Mouse (Mus musculus): ENCODE data around the gene Klhl23. TPM values are rescaled to one million over a fixed set of nuclear protein-coding genes. Genes with fewer than 3 reads are reported as not detected.
A peak's percentile ranks its signal among the peaks of the same experiment; 100 is the strongest.
"Not testable (repeated sequence)": the region's sequence is repeated elsewhere in the genome, so short reads cannot be mapped to it uniquely, and the experiment has no call there.

The Klhl23 gene
- total RNA-seq (2021): 10 to 100 TPM; 16.4 to 18.4 TPM
- long read RNA-seq, experiment 1, full-length matches to known transcripts: 2 of 13 reads
- long read RNA-seq, experiment 1, partial matches to known transcripts: 2 of 13 reads
- long read RNA-seq, experiment 1, other reads (novel, unspliced or antisense): 9 of 13 reads
- long read RNA-seq, experiment 2, full-length matches to known transcripts: 3 of 15 reads
- long read RNA-seq, experiment 2, partial matches to known transcripts: 2 of 15 reads
- long read RNA-seq, experiment 2, other reads (novel, unspliced or antisense): 10 of 15 reads

DNA sequence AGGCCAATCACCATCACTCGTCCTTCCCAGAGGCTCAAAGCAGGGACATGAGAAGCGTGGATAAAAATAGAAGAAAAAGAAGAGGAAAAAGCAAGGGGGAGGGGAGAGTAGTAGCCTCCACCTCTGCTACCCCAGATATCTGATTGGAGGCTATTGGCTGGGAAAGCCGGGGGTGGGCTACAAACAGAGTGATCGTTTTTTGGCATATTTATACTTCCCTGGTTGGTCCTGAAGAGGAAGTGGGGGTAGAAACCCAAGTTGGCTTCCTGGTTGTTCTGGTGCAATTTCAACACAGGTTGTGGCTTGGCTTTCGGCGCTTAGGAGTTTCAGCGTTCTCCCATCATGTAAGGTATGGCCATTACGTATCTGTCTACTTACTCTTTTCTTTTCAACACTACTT lies at the start of gene Klhl23:
Gene Klhl23 (plus strand): TSS at position 234 of the 400 bp plus-strand sequence.
- intact Hi-C loops (cut with DNase I; ENCODE audit: low total_unique reads): no loop called here
- DNase-seq: no peak

DNA sequence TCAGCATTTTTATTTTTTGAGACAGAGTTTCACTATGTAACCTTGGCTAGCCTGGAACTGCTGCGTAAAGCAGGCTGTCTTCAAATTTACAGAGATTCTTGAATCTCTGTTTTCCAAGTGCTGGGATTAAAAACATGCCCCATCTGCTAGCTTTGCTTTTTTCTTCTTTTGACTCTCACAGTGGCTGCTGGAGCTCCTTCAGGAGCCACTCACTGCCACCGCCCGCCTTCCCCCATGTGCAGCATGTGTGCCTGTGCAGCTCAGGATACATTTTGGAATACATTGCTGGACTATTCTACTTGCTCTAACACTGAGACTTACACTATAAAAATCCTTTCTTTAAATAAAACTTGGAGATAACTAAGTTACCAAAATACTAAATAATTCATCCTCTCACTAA lies 48.4 kb upstream of the Klhl23 start:
- intact Hi-C loops (cut with DNase I; ENCODE audit: low total_unique reads): no loop called here
- DNase-seq: no peak

DNA sequence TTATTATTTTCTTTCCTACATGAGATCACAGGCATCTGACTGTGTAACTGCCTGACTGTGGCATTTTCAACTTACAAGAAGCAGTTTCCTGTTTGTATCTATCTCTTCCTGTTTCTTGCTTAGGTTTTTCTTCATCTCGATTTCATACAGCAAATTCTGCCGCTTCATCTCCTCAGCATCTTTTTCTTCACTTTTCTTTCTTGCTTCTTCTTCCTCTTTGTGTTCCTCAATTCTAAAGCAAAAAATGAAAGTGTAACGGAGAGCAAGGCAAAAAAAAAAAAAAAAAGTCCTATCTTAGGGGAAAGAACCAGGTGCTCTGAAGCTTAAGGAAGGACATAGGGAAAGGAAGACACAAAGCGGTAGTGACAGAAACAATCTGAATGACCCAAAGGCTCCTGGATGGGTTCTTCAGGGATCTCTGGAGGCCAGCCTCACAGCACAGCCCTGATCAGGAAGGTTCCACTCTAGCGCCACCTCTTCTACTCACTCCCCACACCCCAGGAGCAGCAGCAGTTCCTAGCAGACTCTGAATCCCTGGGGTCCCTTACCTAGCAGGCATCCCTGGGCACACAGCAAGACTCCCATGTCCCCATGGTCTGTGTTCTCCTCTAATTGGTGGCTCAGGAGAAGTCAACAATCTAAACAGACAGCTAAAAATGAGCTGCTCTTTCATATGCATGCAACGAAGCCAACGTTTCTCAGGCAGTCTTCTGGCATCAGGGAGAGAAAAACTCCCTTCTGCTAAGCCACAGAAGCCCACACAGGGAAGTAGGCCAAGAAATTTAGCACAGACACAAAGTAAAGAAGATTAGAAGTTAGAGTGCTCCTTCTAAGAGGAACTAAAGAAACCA lies 43.5 kb upstream of the Klhl23 start:
- DNase-seq: no peak
- intact Hi-C loops (cut with DNase I; ENCODE audit: low total_unique reads): no loop called here

DNA sequence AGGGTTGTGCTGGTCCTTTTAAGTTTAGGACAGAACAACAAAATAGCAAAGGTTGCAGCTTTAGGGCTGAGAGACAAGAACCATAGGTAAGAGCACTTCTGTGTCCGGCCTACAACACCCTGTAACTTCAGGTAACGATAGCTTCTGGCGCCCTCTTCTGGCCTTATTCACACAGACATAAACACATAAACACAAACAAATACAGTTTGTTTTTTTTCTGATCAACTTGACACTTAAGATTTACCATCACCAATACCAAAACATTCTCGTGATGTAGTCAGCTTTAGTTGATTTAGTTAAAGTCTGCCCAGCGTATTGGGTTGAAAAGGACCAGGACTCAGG lies 42.9 kb upstream of the Klhl23 start:
- no peak for DNase-seq
- intact Hi-C loops (cut with DNase I; ENCODE audit: low total_unique reads): no loop called here

DNA sequence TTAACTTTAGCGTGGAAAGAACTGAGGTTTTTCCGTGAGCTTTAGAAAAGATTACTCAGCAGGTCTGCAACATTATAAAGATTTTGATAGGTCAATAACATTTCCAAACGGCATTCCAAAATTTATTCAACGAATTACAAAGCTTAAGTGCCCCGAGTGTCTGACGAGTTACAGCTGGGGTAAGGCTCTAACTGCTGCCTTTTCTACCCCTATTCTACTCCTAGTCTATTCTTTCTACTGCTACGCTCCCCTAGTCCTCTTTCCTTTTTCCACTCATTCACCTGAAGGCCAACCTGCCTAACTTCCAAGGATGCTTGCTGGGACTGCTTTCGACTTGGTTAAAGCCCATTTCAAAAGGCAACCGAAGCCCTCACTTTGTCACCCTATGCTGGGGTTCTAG lies 32.8 kb upstream of the Klhl23 start:
- no peak for DNase-seq
- intact Hi-C loops (cut with DNase I; ENCODE audit: low total_unique reads): loop anchor here (10.0 kb wide), 1 partner anchor 154 kb away; no protein-coding TSS in a partner anchor

DNA sequence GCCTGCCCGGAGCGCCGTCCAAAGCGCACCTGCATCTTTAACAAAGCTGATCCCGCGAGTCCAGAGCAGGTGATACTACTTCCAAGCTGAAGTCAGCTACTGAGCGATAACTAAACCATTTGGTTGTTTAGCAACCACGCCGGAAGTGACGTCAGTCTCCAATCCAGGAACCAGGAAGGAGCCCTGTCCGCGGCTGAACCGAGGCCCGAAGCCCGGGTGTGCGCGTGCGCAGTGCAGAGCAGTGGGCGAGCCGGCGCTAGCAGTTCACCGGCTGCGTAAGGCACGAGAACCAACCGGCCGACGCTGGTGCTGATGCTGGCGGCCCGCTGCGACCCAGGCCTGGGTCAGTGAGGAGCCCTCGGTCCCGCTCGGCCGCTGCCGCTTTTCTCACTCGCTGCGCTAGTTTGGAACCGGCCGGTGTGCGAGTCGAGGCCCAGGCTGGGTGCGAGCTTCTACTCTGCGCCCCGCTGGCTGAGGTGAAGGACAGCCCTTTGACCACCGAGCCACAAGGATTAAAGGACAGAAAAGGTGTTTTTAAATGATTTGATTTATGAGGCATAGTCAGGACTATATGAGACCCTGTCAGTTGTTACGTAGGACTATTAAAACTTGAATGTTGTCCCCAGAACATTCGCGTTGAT lies 32.2 kb upstream of the Klhl23 start, which contains the start of the genes Ccdc173 and Phospho2:
Gene Ccdc173 (minus strand): TSS at position 147 of the 641 bp plus-strand sequence.
Gene Phospho2 (plus strand): TSS at position 195 of the 641 bp plus-strand sequence.
- peak; percentile 99 for DNase-seq
- intact Hi-C loops (cut with DNase I; ENCODE audit: low total_unique reads): loop anchor here (10.0 kb wide), 1 partner anchor 155 kb away; no protein-coding TSS in a partner anchor

DNA sequence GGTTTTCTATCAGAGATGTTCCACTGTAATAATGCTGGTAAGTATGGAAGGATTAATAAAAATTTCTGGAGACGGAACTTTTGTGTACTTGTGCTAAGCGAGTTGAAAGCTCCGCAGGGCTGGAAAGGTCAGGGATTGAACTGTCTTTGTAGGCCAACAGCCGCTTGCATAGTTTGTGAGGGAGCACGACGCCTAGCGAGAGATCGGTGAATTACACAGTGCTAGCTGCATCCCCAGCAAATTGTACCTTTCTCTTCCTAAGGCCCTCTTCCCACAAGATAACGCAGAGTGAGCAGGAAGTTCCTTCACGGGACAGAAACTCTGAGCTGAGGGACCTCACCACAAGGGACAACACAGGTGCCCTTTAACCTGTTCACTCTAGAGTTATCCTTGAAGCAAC lies 31.5 kb upstream of the Klhl23 start:
- DNase-seq: peak; percentile 79
- intact Hi-C loops (cut with DNase I; ENCODE audit: low total_unique reads): no loop called here

DNA sequence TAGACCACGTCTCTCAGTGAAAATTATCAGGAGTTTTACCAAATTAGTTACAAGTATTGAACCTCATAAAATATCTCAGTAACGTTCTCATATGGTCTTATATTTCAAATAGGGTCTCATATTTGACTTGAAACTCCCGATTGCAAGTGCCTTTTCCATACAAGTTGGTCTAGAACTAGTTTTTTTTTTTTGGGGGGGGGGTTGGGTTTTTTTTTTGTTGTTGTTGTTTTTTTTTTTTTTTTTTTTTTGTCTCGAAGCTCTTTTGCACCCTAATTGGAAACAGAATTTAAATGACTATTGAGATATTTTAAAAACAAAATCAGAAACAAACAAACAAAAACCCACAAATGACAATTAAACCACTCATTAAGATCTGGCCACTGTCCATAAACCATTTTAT lies 31.0 kb upstream of the Klhl23 start:
- intact Hi-C loops (cut with DNase I; ENCODE audit: low total_unique reads): no loop called here

DNA sequence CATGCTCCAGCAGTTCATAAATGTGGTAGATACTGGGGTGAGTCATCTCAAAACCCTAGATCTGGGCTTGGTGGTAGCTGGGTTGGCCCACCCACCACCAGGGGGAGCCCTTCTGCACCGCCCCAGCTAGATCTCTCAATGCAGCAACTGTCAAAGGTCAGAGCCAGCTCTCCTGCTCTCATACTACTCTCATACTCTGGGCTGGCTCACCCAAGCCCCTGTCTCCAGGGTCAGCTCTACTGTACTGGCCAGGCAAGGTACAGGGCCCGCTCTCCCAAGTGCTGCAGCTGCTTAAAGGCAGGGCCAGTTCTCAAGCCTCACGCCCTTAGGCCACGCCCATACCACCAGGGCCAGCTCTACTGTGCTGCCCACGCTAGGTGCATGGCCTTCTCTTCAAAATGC lies 18.8 kb upstream of the Klhl23 start:
- intact Hi-C loops (cut with DNase I; ENCODE audit: low total_unique reads): no loop called here
- DNase-seq: peak; percentile 71

More for the DNA sequence above, 31.0 kb upstream of the Klhl23 start:
- no peak for DNase-seq

DNA sequence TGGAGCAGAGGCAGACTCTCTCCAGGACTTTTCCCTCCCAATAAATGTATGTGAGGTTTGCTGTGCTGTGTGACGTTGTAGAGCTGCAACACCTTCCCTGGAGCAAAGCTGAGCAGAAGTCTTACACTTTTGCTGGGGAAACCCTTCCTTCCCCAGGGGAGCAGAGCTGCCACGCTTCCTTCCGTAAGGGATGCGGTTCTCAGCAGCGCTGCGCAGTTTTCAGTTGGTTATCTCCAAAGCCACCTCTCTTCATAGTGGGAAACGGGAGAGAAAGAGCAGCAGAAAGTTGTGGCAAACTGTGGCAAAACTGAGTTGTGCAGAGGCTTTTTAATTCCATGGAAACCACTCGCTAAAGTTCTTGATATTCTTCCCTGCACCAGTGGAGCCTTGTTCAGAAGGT lies 18.0 kb upstream of the Klhl23 start:
- intact Hi-C loops (cut with DNase I; ENCODE audit: low total_unique reads): no loop called here
- DNase-seq: no peak

DNA sequence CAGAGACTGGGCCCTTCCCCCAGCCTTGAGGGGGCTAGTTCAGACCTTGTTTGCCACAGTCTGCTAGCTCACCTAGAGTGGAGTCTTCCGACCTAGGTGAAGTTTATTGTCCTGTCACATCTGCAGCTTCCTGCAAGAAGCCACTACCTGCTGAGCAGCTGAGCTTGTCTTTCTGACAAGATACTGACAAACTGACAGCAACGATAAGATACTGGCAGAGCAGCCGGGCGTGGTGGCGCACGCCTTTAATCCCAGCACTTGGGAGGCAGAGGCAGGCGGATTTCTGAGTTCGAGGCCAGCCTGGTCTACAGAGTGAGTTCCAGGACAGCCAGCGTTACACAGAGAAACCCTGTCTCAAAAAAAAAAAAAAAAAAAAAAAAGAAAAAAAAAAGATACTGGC lies 17.1 kb upstream of the Klhl23 start:
- intact Hi-C loops (cut with DNase I; ENCODE audit: low total_unique reads); DNase-seq: not testable (repeated sequence)

DNA sequence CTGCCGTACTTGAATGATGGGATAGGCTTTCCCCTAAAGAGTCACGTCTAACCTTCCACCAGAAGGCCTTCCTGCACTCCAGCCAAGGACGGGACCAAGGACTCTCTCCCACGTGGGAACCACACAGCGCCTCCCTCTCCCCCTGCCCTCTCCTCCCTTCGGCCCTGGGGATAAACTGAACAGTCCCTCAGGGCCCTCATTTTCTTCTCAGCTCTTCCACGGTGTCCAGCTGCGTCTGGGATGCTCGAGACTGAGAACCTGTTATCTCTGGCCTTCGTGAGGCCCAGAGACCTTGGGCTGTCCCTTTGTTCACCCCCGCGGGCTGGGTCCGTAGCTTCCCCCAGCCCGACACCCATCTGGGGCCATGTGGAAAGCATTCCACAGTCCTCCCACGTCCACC lies 11.6 kb upstream of the Klhl23 start:
- no peak for DNase-seq
- intact Hi-C loops (cut with DNase I; ENCODE audit: low total_unique reads): no loop called here

DNA sequence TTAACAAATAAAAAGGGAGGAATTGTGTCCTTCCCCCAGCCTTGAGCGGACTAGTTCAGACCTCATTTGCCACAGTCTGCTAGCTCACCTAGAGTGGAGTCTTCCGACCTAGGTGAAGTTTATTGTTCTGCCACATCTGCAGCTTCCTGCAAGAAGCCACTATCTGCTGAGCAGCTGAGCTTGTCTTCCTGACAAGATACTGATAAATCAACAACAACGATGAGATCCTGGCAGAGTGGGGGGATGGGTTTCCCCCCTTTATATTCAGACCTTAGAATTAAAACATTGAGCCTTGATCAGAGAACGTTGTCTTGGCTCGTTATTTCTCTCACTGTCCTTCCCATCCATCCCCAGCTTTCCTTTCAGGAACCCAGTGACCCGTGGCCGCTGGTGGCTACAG lies 10.4 kb upstream of the Klhl23 start:
- DNase-seq; intact Hi-C loops (cut with DNase I; ENCODE audit: low total_unique reads): not testable (repeated sequence)

DNA sequence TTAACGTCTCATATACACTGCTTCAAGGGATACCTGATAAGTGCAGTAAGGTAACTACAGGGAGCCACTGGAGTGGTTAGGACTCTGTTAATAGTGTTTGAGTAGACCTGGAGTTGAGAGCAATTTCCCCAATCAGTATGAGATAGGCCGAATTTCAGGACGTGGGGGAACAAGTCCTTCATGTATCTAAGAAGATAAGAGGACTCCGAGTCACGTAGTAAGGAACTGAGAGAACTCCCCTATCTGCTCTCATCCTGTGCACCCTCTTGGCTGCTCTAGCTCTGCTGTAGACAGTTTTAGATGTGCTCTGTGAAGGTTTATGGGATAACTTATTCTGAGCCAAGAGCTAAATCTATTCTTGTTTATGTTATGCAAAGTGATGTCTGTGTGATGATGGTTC lies 5.2 kb upstream of the Klhl23 start:
- intact Hi-C loops (cut with DNase I; ENCODE audit: low total_unique reads): no loop called here
- no peak for DNase-seq

DNA sequence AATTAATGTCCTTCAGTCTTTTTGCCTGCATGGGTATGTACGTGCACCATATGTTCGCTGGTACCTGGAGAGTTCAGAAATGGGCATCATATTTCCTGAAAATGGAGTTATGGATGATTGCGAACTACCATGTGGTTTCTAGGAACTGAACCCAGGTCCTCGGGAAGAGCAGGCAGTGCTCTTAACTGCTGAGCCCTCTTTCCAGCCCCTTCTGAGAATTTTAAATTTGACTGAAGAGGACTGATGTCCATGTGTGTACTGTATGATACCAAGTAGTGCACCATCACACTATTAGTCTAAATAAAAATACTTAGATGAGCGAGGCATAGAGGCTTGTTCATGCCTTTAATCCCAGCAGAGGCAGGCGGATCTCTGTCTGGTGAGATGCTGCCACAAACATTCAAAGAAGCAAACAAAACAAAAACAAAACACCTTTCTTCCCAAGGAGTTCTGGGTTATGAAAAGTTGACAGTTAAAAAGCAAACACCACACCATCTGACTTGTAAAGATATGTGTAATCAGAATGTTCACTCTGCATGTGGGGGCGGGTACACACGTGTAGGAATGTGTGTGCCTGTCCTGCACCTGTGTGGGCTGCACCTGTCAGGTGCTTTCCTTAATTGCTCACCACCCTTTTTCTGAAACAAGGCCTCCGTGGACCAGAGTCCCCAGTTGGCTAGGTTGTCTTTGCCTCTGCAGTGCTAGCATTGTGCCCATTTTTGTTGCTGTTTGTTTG lies 3.2 kb upstream of the Klhl23 start:
- no peak for DNase-seq
- intact Hi-C loops (cut with DNase I; ENCODE audit: low total_unique reads): no loop called here

DNA sequence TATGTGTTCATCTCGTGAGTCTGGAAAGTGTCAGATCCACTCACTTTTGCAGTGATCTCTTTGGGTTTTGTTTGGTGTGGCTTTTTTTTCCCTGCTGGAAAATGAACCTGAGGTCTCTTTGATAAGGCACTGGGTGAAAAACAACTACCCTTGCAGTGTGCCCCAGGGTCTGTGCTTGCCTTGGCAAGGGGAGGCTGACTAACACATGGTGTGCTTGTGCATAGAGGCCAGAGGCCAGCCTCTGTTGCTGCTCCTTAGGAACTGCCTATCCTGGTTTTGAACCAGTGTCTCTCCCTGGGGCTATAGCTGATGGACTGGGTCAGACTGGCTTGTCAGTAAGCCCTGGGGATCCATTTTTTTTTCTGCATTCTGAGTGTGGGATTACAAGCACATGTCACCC lies 1.5 kb upstream of the Klhl23 start:
- intact Hi-C loops (cut with DNase I; ENCODE audit: low total_unique reads): no loop called here
- DNase-seq: no peak

DNA sequence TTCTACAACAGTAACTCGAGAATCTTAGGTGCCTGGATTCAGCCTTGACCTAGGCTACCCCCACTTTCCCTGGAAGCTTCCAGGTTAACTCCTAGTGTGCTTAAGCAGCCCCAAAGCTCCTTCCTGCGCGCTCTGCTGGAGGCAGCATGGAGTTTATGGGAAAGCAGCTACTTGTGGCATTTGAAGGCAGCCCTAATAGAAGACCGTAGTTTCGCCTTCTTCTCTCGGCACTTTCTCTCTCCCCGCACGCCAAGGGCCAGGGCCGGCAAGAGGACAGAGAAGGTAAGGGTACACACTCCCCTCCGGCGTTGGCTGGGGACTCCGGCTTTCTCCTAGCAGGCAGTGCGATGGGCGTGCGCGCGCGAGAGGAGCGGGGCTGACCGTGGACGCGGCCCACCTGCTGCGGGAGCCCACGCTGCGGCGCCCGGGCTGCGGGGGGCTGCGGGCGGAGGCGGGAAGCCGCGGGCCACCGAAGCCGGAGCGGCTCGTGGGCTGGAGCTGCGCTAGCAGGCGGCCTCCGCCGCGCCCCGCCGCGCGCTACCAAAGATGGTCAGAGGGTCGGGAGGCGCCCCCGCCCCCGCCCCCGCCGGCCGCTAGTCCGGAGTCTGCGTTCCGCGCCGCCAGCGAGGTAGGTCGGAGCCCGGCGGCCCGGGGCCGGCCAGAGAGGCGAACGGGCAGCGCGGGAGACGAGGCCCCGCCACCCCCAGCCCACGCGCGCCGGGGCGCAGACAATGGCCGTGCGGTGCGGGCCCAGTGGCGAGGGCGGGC lies 801 bp downstream of the Klhl23 start:
- DNase-seq: peak; percentile 37
- intact Hi-C loops (cut with DNase I; ENCODE audit: low total_unique reads): no loop called here

DNA sequence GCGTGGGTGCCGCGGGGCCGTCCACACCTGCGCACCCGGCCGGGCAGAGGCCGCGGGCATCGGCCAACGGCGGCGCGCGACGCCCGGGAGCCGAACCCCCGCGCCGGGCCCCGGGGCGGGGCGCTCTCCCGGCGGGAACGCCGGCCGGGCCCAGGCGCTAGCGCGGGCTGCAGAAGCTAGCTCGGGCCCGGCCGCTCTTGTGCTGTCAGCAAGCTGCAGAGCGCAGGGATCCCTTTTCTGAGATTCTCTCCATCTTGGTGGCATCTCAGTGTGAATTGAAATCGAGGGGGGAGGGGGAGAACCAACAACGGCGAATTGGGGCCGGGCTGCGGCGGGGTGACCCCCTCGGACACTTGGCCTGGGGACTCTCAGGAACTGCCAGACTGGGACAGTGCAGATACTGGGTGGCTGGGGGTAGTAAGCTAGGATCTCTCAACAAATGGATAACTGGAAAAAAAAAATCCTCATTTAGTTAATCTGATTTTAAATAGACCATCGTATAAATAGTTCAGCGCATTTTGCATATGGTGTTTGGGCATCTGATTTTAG lies 1.5 kb downstream of the Klhl23 start:
- DNase-seq: peak; percentile 38
- intact Hi-C loops (cut with DNase I; ENCODE audit: low total_unique reads): no loop called here

DNA sequence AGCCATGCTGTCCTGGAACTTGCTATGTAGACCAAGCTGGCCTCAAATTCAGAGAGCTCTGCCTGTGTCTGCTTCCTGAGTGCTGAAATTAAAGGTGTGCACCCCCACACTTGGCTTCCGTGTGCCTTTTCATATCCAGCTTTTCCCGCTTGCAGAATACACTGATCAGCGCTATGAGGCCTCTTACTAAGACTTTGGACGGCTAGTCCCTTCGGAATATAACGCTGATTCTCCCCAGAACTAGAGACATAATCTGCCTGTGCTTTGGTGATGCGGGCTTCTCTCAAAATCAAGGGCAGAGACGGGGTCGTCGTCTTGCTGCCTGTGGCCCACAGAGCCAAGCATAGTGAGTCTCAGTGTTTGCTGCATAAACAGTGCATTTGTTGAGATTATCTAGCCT lies 4.2 kb downstream of the Klhl23 start:
- intact Hi-C loops (cut with DNase I; ENCODE audit: low total_unique reads): no loop called here
- DNase-seq: no peak
